Mouse (Mus musculus): ENCODE measurements around the gene U2af1.
"Not testable (repeated sequence)": the region's sequence is repeated elsewhere in the genome, so short reads cannot be mapped to it uniquely, and the experiment has no call there.

U2af1 gene

DNA sequence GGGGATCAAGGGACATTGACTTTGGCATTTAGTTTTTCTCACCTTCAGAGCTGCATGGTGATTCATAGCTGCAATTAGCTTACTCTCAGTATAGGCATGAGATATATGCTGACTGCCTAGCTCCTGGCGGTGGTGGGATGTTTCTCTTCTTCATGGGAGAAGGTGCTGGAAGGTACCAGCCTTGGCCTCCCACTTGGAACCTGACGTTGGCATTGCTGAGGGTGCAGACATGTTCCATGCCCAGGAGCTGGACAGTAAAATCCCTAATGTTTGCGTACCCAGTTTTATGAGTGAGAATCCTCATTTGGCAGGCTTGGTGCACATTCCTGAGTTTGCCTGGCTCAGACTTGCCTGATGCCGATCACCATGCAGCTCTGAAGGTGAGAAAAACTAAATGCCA lies 35.6 kb downstream of the U2af1 start:
- no peak for DNase-seq (ENCODE audit: low spot score in 2 of 2)

DNA sequence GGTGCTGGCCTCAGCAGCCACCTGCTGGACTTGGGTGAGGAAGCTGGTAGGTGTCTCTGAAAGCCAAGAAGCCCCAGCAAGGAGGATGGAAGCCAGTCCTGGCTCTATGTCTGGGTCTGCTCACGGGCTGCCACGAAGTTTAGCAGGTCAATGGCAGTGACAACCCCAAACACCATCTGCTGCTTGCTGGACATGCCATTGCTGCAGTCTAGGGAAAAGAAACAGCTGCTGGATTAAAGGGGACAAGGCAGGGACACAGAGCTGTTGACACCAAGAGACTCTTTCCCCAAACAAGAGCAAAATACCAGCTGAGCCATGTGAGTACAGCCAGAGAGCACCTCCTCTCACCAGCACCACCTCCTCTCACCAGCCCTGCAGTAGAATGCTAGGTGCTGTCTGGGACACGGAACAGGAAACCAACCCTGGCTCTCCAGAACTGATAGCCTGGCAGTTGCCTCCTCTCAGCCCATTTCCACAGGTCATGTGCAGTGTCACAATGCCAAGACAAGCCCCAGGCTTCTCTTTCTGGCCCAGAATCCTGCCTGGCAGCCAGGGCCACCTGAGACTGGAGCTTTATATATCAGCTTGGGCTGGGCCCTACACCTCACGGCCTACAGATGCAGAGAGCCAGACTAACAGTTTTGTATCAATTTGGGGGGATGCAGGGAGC lies 45.5 kb downstream of the U2af1 start:
- DNase-seq (ENCODE audit: low spot score in 2 of 2), result no peak

DNA sequence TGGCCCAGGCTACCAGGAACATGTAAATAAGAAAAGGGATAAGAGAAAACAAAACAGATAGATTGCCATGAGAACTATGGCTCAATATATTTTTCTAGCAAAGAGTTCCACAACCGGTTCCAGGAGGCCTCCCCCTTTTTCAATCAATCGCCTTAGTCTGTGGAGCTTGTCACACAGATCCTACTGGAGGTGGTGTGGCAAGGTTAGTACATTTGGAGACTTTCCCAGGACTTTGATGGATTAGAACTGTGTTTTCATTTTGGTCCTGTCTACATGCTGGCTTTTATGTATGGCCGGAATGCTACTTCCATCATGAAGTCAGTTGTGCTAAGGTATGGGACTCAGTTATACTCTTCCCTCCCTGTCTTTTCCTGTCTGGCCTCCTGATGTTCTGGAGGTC lies 48.8 kb downstream of the U2af1 start:
- DNase-seq (ENCODE audit: low spot score in 2 of 2), result no peak

DNA sequence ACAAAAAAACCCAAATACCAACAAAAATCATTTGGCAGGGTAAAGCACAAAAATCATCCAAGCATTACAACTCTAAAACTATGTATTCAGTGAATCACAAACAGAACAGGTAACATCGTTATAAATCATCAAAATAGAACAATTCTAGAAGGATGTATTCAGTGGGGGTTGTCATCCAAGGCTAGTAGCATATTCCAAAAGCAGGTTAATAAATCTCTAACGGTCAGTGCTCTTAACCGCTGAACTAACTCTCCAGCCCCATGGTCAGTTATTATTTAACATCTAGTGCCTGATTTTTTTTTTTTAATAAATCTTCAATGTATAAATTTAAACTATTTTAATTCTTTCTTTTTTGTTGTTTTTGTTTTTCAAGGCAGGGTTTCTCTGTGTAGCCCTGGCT lies 49.5 kb downstream of the U2af1 start:
- DNase-seq (ENCODE audit: low spot score in 2 of 2), result not testable (repeated sequence)

DNA sequence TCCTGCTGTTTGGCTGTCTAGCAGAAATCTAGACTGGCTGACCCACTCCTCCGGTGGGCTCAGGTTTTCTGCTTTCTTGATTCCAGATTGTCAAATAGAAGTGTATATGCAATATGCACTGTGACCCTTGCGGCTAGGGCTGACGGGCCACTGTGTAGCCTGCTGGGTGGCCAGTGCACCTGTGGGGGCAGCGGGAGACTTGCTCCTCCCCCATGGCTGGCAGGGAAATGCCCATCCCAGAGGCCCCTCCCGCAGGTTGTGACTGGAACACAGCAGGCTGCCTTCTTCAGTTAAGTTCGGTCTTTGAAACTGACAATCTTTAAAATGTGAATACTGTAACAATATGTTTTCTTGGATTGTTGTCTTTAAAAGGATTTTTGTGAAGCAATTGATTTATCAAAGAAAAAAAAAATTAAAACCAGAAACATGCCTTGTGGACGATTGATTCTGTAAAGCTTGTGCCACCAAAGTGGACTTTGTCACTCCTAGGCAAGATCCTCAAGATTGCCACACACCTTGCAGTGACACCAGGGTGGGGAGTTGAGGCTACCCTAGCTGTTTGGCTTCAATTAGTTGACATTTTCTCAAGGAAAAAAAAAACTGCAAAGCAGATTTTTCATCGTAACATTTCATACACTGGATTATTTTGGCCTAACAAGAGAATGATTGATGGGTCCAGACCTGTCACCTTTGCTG lies 51.3 kb downstream of the U2af1 start:
- no peak for DNase-seq (ENCODE audit: low spot score in 2 of 2)

DNA sequence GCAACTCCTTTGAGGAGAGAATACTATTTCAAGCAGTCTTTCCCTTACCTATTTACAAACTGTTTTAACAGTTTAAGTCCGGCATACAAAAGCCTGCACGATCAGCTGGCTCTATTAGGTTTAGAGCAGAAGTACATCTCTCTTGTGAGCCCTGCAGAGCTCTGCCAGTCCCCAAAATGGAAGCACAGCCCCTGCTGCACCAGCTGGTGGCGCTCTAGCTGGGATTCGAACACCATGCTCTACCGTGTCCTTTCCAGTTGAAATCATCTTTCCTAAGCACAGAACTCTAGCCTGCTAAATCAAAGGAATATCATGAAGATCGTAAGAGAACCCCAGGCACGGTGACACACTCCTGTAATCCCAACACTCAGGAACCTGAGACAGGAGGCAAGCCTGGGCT lies 52.3 kb downstream of the U2af1 start:
- DNase-seq (ENCODE audit: low spot score in 2 of 2), result no peak

DNA sequence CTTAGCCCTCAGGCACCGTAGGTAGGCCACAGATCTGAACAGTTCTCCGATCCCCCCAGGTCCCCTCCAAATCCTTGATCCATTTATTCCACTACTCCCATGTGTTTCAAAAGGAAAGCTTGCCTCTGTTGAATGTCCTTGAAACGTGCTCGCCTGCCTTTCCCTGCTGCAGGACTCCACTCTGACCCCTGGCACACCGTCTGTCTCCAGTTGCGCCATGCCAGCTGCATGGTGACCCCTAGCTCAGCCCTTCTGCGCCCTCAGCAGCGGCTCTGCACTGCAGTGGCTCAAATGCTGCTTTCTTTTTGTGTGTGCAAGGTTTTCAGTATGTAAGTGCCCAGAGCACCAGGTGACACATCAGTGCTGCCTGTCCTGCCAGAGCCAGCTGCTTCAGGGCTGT lies 60.1 kb downstream of the U2af1 start:
- no peak for DNase-seq (ENCODE audit: low spot score in 2 of 2)

DNA sequence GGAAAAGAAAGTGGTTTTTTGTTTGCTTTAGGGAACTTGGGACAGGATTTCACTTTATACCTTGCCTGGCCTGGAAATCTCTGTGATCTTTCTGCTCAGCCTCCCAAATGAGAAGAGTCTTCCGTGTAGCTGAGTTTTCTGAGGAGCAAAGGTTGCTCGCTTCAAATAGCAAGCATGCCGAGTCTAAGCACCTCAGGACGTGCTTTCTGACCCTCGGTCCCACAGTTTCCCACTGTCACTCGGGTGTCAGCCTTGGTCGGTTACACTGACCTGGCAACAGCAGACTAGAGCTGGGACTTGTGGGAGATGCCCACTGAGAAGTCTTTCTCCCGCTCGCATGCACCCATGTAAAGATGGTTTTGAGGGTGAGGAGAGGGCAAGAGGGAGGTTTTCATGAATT lies 60.7 kb downstream of the U2af1 start:
- DNase-seq (ENCODE audit: low spot score in 2 of 2), result no peak
